Mouse (Mus musculus) MEL (cell line): ENCODE data around the gene Nucb1. TPM values are rescaled to one million over a fixed set of nuclear protein-coding genes. Genes with fewer than 3 reads are reported as not detected.

Experiments used
- DNase-seq: peaks from one replicate; pipeline ENCODE4 v3.0.0; 2011; ENCODE audit warnings: low read depth, low spot score
- H3K27ac ChIP-seq: 2 replicates; pipeline ENCODE4 v1.5.1; 2012; ENCODE audit warnings: low read depth, mild to moderate bottlenecking, control low read depth, low read length, moderate library complexity; ENCODE audit not compliant: control insufficient read depth
- H3K27me3 ChIP-seq, 2 experiments: fragments of 150-350 bp in 1 of 2; sonication (generic) in 1 of 2; 2 replicates each; pipeline ENCODE4 v1.6.1; 2012; ENCODE audit warnings: low read length in 2 of 2, mild to moderate bottlenecking in 2 of 2, improper control_type of control experiment in 1 of 2, moderate library complexity in 1 of 2; ENCODE audit not compliant: insufficient read depth in 2 of 2, control insufficient read depth in 1 of 2
- H3K36me3 ChIP-seq, 2 experiments: 2 replicates each; pipeline ENCODE4 v1.6.1; 2012 to 2014; ENCODE audit warnings: low read length in 2 of 2, improper control_type of control experiment in 1 of 2, inconsistent platforms in 1 of 2, mild to moderate bottlenecking in 1 of 2; ENCODE audit not compliant: insufficient read depth in 2 of 2, control insufficient read depth in 1 of 2
- H3K4me1 ChIP-seq, 2 experiments: fragments of 150-350 bp in 1 of 2; sonication (generic) in 1 of 2; 2 replicates each; pipeline ENCODE4 v1.6.1; 2012; ENCODE audit warnings: low read length in 2 of 2, improper control_type of control experiment in 1 of 2, mild to moderate bottlenecking in 1 of 2; ENCODE audit not compliant: insufficient read depth in 2 of 2, control insufficient read depth in 1 of 2
- H3K4me3 ChIP-seq, 2 experiments: fragments of 150-350 bp in 1 of 2; sonication (generic) in 1 of 2; 2 replicates each; pipeline ENCODE4 v1.5.1; 2012; ENCODE audit warnings: low read depth in 2 of 2, low read length in 2 of 2, mild to moderate bottlenecking in 2 of 2, moderate library complexity in 2 of 2, control low read depth in 1 of 2, improper control_type of control experiment in 1 of 2; ENCODE audit not compliant: control insufficient read depth in 1 of 2, insufficient read depth in 1 of 2
- H3K79me2 ChIP-seq: 2 replicates; pipeline ENCODE4 v1.6.1; 2012; ENCODE audit warnings: mild to moderate bottlenecking, low read length, moderate library complexity; ENCODE audit not compliant: control insufficient read depth, poor library complexity, insufficient read depth
- H3K9ac ChIP-seq: 2 replicates; pipeline ENCODE4 v1.6.1; 2012; ENCODE audit warnings: low read depth, mild to moderate bottlenecking, control low read depth, low read length, moderate library complexity; ENCODE audit not compliant: control insufficient read depth, poor library complexity, severe bottlenecking
- H3K9me3 ChIP-seq: fragments of 150-350 bp; sonication (generic); replicated peaks from 2 replicates; pipeline ENCODE4 v1.6.1; 2012; ENCODE audit warnings: mild to moderate bottlenecking, low read length, improper control_type of control experiment, moderate library complexity; ENCODE audit not compliant: insufficient read depth
- CHD1 ChIP-seq: IDR thresholded peaks from 2 replicates; pipeline ENCODE4 v1.6.1; 2012; ENCODE audit warnings: low read depth, mild to moderate bottlenecking, inconsistent platforms, low read length, improper control_type of control experiment
- ELF1 ChIP-seq: IDR thresholded peaks from 2 replicates; pipeline ENCODE4 v1.6.1; 2014; ENCODE audit warnings: low read depth, mild to moderate bottlenecking, inconsistent platforms, low read length, improper control_type of control experiment, moderate library complexity
- EP300 ChIP-seq, 2 experiments: IDR thresholded peaks; 2 replicates each; pipeline ENCODE4 v1.6.1; 2011; ENCODE audit warnings: improper control_type of control experiment in 2 of 2, low read length in 2 of 2, low read depth in 1 of 2, mild to moderate bottlenecking in 1 of 2
- ETS1 ChIP-seq: IDR thresholded peaks from 2 replicates; pipeline ENCODE4 v1.6.1; 2012; ENCODE audit warnings: low read depth, mild to moderate bottlenecking, inconsistent platforms, low read length, improper control_type of control experiment, moderate library complexity
- GABPA ChIP-seq: IDR thresholded peaks from 2 replicates; pipeline ENCODE4 v1.6.1; 2012; ENCODE audit warnings: low read depth, mild to moderate bottlenecking, inconsistent platforms, low read length, improper control_type of control experiment, moderate library complexity
- JUND ChIP-seq: IDR thresholded peaks from 2 replicates; pipeline ENCODE4 v1.6.1; 2011; ENCODE audit warnings: low read depth, mild to moderate bottlenecking, improper control_type of control experiment, low read length
- KAT2A ChIP-seq: conservative IDR thresholded peaks from 2 replicates; pipeline ENCODE4 v1.6.1; 2012; ENCODE audit warnings: low read depth, low read length, improper control_type of control experiment, inconsistent platforms
- MAFK ChIP-seq: IDR thresholded peaks from 2 replicates; pipeline ENCODE4 v1.6.1; 2011; ENCODE audit warnings: low read depth, mild to moderate bottlenecking, low read length, improper control_type of control experiment, borderline replicate concordance
- MAX ChIP-seq: IDR thresholded peaks from 2 replicates; pipeline ENCODE4 v1.6.1; 2011; ENCODE audit warnings: low read length, improper control_type of control experiment
- MAZ ChIP-seq: IDR thresholded peaks from 2 replicates; pipeline ENCODE4 v1.6.1; 2012; ENCODE audit warnings: low read depth, mild to moderate bottlenecking, inconsistent platforms, low read length, improper control_type of control experiment
- MEF2A ChIP-seq: IDR thresholded peaks from 2 replicates; pipeline ENCODE4 v1.6.1; 2014; ENCODE audit warnings: low read depth, mild to moderate bottlenecking, inconsistent platforms, low read length, improper control_type of control experiment; ENCODE audit not compliant: poor library complexity, insufficient replicate concordance, severe bottlenecking; ENCODE audit errors: extremely low read depth
- MYB ChIP-seq: IDR thresholded peaks from 2 replicates; pipeline ENCODE4 v1.6.1; 2011; ENCODE audit warnings: mild to moderate bottlenecking, low read depth, low read length, improper control_type of control experiment
- MYC ChIP-seq: IDR thresholded peaks from 2 replicates; pipeline ENCODE4 v1.6.1; 2011; ENCODE audit warnings: low read depth, mild to moderate bottlenecking, low read length, improper control_type of control experiment, moderate library complexity
- NELFE ChIP-seq: IDR thresholded peaks from 2 replicates; pipeline ENCODE4 v1.6.1; 2011; ENCODE audit warnings: low read depth, low read length, improper control_type of control experiment
- POLR2A ChIP-seq, 2 experiments: IDR thresholded peaks; 2 replicates each; pipeline ENCODE4 v1.6.1; 2011 to 2012; ENCODE audit warnings: low read length in 2 of 2, mild to moderate bottlenecking in 2 of 2, control low read depth in 1 of 2, improper control_type of control experiment in 1 of 2, low read depth in 1 of 2, moderate library complexity in 1 of 2; ENCODE audit not compliant: control insufficient read depth in 1 of 2, insufficient read depth in 1 of 2, poor library complexity in 1 of 2
- POLR2AphosphoS2 ChIP-seq: IDR thresholded peaks from 2 replicates; pipeline ENCODE4 v1.6.1; 2011; ENCODE audit warnings: low read length, improper control_type of control experiment
- POLR2AphosphoS5 ChIP-seq: IDR thresholded peaks from 2 replicates; pipeline ENCODE4 v1.6.1; 2012; ENCODE audit warnings: low read depth, borderline replicate concordance, mild to moderate bottlenecking, inconsistent platforms, low read length, moderate library complexity, mixed read lengths
- RAD21 ChIP-seq: IDR thresholded peaks from 2 replicates; pipeline ENCODE4 v1.6.1; 2011; ENCODE audit warnings: mild to moderate bottlenecking, low read depth, low read length, improper control_type of control experiment
- SMC3 ChIP-seq: IDR thresholded peaks from 2 replicates; pipeline ENCODE4 v1.6.1; 2011; ENCODE audit warnings: low read depth, low read length, improper control_type of control experiment
- TAL1 ChIP-seq: IDR thresholded peaks from 2 replicates; pipeline ENCODE4 v1.6.1; 2012; ENCODE audit warnings: mild to moderate bottlenecking, inconsistent platforms, low read length, moderate library complexity, mixed read lengths
- UBTF ChIP-seq: IDR thresholded peaks from 2 replicates; pipeline ENCODE4 v1.6.1; 2012; ENCODE audit warnings: low read depth, mild to moderate bottlenecking, inconsistent platforms, low read length, improper control_type of control experiment, moderate library complexity, borderline replicate concordance; ENCODE audit not compliant: insufficient read depth
- USF2 ChIP-seq, 2 experiments: IDR thresholded peaks; 2 replicates each; pipeline ENCODE4 v1.6.1; 2011 to 2012; ENCODE audit warnings: improper control_type of control experiment in 2 of 2, low read length in 2 of 2, borderline replicate concordance in 1 of 2, inconsistent platforms in 1 of 2, low read depth in 1 of 2, mild to moderate bottlenecking in 1 of 2; ENCODE audit not compliant: insufficient read depth in 1 of 2
- ZKSCAN1 ChIP-seq: IDR thresholded peaks from 2 replicates; pipeline ENCODE4 v1.6.1; 2012; ENCODE audit warnings: low read depth, mild to moderate bottlenecking, inconsistent platforms, low read length, improper control_type of control experiment, moderate library complexity
- ZMIZ1 ChIP-seq: IDR thresholded peaks from 2 replicates; pipeline ENCODE4 v1.6.1; 2012; ENCODE audit warnings: low read depth, mild to moderate bottlenecking, inconsistent platforms, low read length, improper control_type of control experiment, moderate library complexity
- polyA plus RNA-seq, 2 experiments: library from polyadenylated mRNA; stranded (reverse) in 1 of 2; unstranded in 1 of 2; fragments of >175 nt in 1 of 2; fragments of >200 nt in 1 of 2; gene quantifications; 2 replicates each; pipeline versions ENCODE4 v1.2.1 to v1.2.4; 2012; ENCODE audit warnings: low replicate concordance in 2 of 2, low read depth in 1 of 2; ENCODE audit not compliant: insufficient read length in 2 of 2, insufficient read depth in 1 of 2, missing spikeins in 1 of 2
- total RNA-seq: library from RNA; depleted of rRNA; stranded (reverse); fragments of 300-350 nt; gene quantifications from 2 replicates; pipeline ENCODE4 v1.2.3, GENCODE M21; 2012

Nucb1 gene
- total and polyA plus RNA-seq, 3 experiments: 92.3 to 343 (median 196) TPM

GRCm38 (mm10) chr7:45492225-45492844 lies 17.9 kb downstream of the Nucb1 start:
- TF ChIP-seq UBTF (no peak), POLR2A (IDR thresholded peaks at IDR 0.05; ENCODE audit: control insufficient read depth in 1 of 2, insufficient read depth in 1 of 2, low read depth in 1 of 2, low read length in 2 of 2, poor library complexity in 1 of 2) (0 out of 4 replicates have a peak, but pooled peaks of 1 of the 2 experiments have one; percentile 32)
- H3K27me3 ChIP-seq: no peaks in the 10 kb centered on the region
- DNase-seq: no peak
- H3K27ac ChIP-seq: no peak overlapping the region
- H3K4me3 ChIP-seq: no peak overlapping the region
- H3K36me3 ChIP-seq: peaks cover 0 to 18% of the 10 kb centered on the region in 2 experiments; a peak in 3 of 4 replicates
- no peak overlapping the region for H3K9ac ChIP-seq
- H3K9me3 ChIP-seq: no peaks in the 10 kb centered on the region
- H3K79me2 ChIP-seq: no peaks in the 10 kb centered on the region
- peaks cover 8 to 20% of the 10 kb centered on the region in 2 experiments for H3K4me1 ChIP-seq

- H3K4me1 ChIP-seq: peaks cover 8 to 28% of the 10 kb centered on the region in 2 experiments
- H3K4me3 ChIP-seq: peak overlapping the region in 1 of 2 experiments; percentile 13; a peak in 1 of 4 replicates
Observed at GRCm38 (mm10) chr7:45491264-45491663, 18.9 kb downstream of the Nucb1 start.

GRCm38 (mm10) chr7:45490822-45491221 lies 19.4 kb downstream of the Nucb1 start:
- no peak overlapping the region for H3K9ac ChIP-seq
- H3K36me3 ChIP-seq: peaks cover 0 to 25% of the 10 kb centered on the region in 2 experiments; a peak in 3 of 4 replicates
- no peak overlapping the region for H3K27ac ChIP-seq
- 0 out of 4 replicates have a peak overlapping the region, but pooled peaks of 1 of the 2 experiments have one; percentile 13 for H3K4me3 ChIP-seq
- no peaks in the 10 kb centered on the region for H3K79me2 ChIP-seq
- DNase-seq: peak; percentile 35
- TF ChIP-seq CHD1 (no peak), ZKSCAN1 (no peak), JUND (no peak), TAL1 (no peak), NELFE (no peak), GABPA (no peak), MAZ (no peak), USF2 (IDR thresholded peaks at IDR 0.05; ENCODE audit: borderline replicate concordance in 1 of 2, insufficient read depth in 1 of 2, low read depth in 1 of 2, low read length in 2 of 2) (no peak), KAT2A (no peak), POLR2AphosphoS2 (no peak), SMC3 (no peak), MYC (no peak), MAFK (no peak), EP300 (IDR thresholded peaks at IDR 0.05; ENCODE audit: low read depth in 1 of 2, low read length in 2 of 2) (no peak), MYB (no peak), RAD21 (no peak), POLR2AphosphoS5 (no peak), ZMIZ1 (no peak)
- H3K4me1 ChIP-seq: peaks cover 8 to 31% of the 10 kb centered on the region in 2 experiments
- H3K27me3 ChIP-seq: no peaks in the 10 kb centered on the region
- H3K9me3 ChIP-seq: no peaks in the 10 kb centered on the region

More at GRCm38 (mm10) chr7:45491264-45491663, 18.9 kb downstream of the Nucb1 start:
- H3K36me3 ChIP-seq: peaks cover 0 to 25% of the 10 kb centered on the region in 2 experiments; a peak in 3 of 4 replicates
- no peaks in the 10 kb centered on the region for H3K9me3 ChIP-seq
- TF ChIP-seq ZMIZ1: peak; percentile 32; the same call in 1 of the 2 replicates
- TF ChIP-seq MEF2A: no peak
- TF ChIP-seq MAX: no peak
- TF ChIP-seq JUND: no peak
- no peak for TF ChIP-seq KAT2A
- TF ChIP-seq ZKSCAN1: 0 out of 2 replicates have a peak, but pooled peaks have one; percentile 12
- TF ChIP-seq UBTF: no peak
- no peak for TF ChIP-seq ELF1
- no peak for TF ChIP-seq POLR2AphosphoS5
- no peak for TF ChIP-seq ETS1
- TF ChIP-seq, all 39 proteins: peak for 2
- H3K79me2 ChIP-seq: no peaks in the 10 kb centered on the region
- peak; percentile 59 for DNase-seq
- no peak overlapping the region for H3K27ac ChIP-seq
- no peak overlapping the region for H3K9ac ChIP-seq
- no peaks in the 10 kb centered on the region for H3K27me3 ChIP-seq
